Mouse (Mus musculus) cerebellum, adult 2 months (tissue): Measurements from ENCODE around the gene Cyb5b. TPM values are rescaled to one million over a fixed set of nuclear protein-coding genes. Genes with fewer than 3 reads are reported as not detected.

Experiments used
- DNase-seq, 2 experiments: peaks; one replicate each; pipeline ENCODE4 v3.0.0; 2021
- H3K27ac ChIP-seq: fragments of 200-500 bp; 2 replicates; pipeline ENCODE4 v1.5.1; 2012; ENCODE audit warnings: low read length, control low read depth, inconsistent platforms; ENCODE audit not compliant: insufficient read depth
- H3K27me3 ChIP-seq: fragments of 200-500 bp; 2 replicates; pipeline ENCODE4 v1.6.1; 2012; ENCODE audit warnings: inconsistent platforms, mild to moderate bottlenecking, low read length, moderate library complexity; ENCODE audit not compliant: control insufficient read depth, insufficient read depth
- H3K4me1 ChIP-seq: fragments of 200-500 bp; 2 replicates; pipeline ENCODE4 v1.6.1; 2011; ENCODE audit warnings: low read length; ENCODE audit not compliant: control insufficient read depth, insufficient read depth
- H3K4me3 ChIP-seq: fragments of 200-500 bp; replicated peaks from 2 replicates; pipeline ENCODE3; 2011; ENCODE audit warnings: mild to moderate bottlenecking, low read depth, low read length, control low read depth; ENCODE audit not compliant: insufficient read depth
- CTCF ChIP-seq: fragments of 200-500 bp; IDR thresholded peaks from 2 replicates; pipeline ENCODE4 v1.5.1; 2011; ENCODE audit warnings: low read depth, mild to moderate bottlenecking, control low read depth, low read length, moderate library complexity, borderline replicate concordance; ENCODE audit not compliant: insufficient read depth
- POLR2A ChIP-seq: fragments of 200-500 bp; IDR thresholded peaks from 2 replicates; pipeline ENCODE4 v1.6.1; 2011; ENCODE audit warnings: low read length, control low read depth, borderline replicate concordance; ENCODE audit not compliant: insufficient read depth
- WGBS: fragments of 180-500 bp; shearing (Covaris S2); methylation state at CpG from one replicate; pipeline ENCODE4 v1.1.7; 2018; 5-methylcytosine and 5-hydroxymethylcytosine counted together
- polyA plus RNA-seq: library from polyadenylated mRNA; depleted of rRNA; stranded (reverse); fragments of >200 nt; gene quantifications from 2 replicates; pipeline ENCODE4 v1.2.3, GENCODE M21; 2012; rRNA removed

Gene Cyb5b
- polyA plus RNA-seq, 1 experiment = 90.3 TPM

GRCm38 (mm10) chr8:107227011-107227626 lies 76.7 kb downstream of the Cyb5b start:
- no peak for TF ChIP-seq CTCF
- no peak for TF ChIP-seq POLR2A
- no peaks in the 10 kb centered on the region for H3K27me3 ChIP-seq
- H3K4me1 ChIP-seq = peaks cover 4% of the 10 kb centered on the region
- H3K27ac ChIP-seq = no peak overlapping the region
- H3K4me3 ChIP-seq = no peak overlapping the region
- DNase-seq = no peak
- 83% methylated on average over 11 of the region's 11 CpGs for WGBS

- no peak for TF ChIP-seq POLR2A
- TF ChIP-seq CTCF = no peak
- H3K4me1 ChIP-seq = no peaks in the 10 kb centered on the region
- WGBS = 96% methylated on average over 3 of the region's 3 CpGs
- no peak overlapping the region for H3K27ac ChIP-seq
- H3K4me3 ChIP-seq = no peak overlapping the region
- DNase-seq = no peak
- no peaks in the 10 kb centered on the region for H3K27me3 ChIP-seq
Measured at GRCm38 (mm10) chr8:107233251-107233650, 82.8 kb downstream of the Cyb5b start.

GRCm38 (mm10) chr8:107233718-107234117 lies 83.3 kb downstream of the Cyb5b start:
- H3K27me3 ChIP-seq = no peaks in the 10 kb centered on the region
- no peak overlapping the region for H3K27ac ChIP-seq
- 78% methylated on average over 2 of the region's 2 CpGs for WGBS
- TF ChIP-seq POLR2A (no peak), CTCF (no peak)
- H3K4me1 ChIP-seq = no peaks in the 10 kb centered on the region
- no peak for DNase-seq
- H3K4me3 ChIP-seq = no peak overlapping the region

Other genes with a start within 250 kb of the Cyb5b start
- 5.5 and 5.8 TPM in 2 replicates for gene Sntb2, start 214.9 kb upstream of the Cyb5b start, polyA plus RNA-seq
- 111 TPM in 2 replicates for gene Vps4a, start 119.4 kb upstream of the Cyb5b start, polyA plus RNA-seq
- gene Pdf, start 102.0 kb upstream of the Cyb5b start, polyA plus RNA-seq = 34.0 and 34.2 TPM in 2 replicates
- 47.1 and 48.9 TPM in 2 replicates for gene Cog8, start 94.0 kb upstream of the Cyb5b start, polyA plus RNA-seq
- gene Nip7, start 93.8 kb upstream of the Cyb5b start, polyA plus RNA-seq = 44.6 and 51.0 TPM in 2 replicates
- gene Tmed6, start 85.0 kb upstream of the Cyb5b start, polyA plus RNA-seq = not detected in 2 replicates
- gene Terf2, start 54.1 kb upstream of the Cyb5b start, polyA plus RNA-seq = 31.7 and 33.3 TPM in 2 replicates
- 37.5 and 41.1 TPM in 2 replicates for gene Nfat5, start 142.8 kb downstream of the Cyb5b start, polyA plus RNA-seq